Mouse (Mus musculus) forebrain, embryonic 15.5 days (tissue): ENCODE data around the gene Nif3l1. TPM values are rescaled to one million over a fixed set of nuclear protein-coding genes. Genes with fewer than 3 reads are reported as not detected.

ENCODE experiments used
- ATAC-seq: fragments of 200-750 bp; cut with Nextera tagmentation; replicated peaks from 2 replicates; pipeline ENCODE4 v1.8.0; 2017; ENCODE audit warnings: mild to moderate bottlenecking, moderate TSS enrichment, moderate library complexity
- H3K27ac ChIP-seq: fragments of 300-500 bp; sonication (generic); replicated peaks from 2 replicates; pipeline ENCODE4 v1.5.1; 2015; ENCODE audit warnings: mild to moderate bottlenecking, inconsistent platforms
- H3K27me3 ChIP-seq: fragments of 300-500 bp; sonication (generic); 2 replicates; pipeline ENCODE4 v1.6.1; 2015; ENCODE audit warnings: inconsistent platforms
- H3K36me3 ChIP-seq: fragments of 300-500 bp; sonication (generic); 2 replicates; pipeline ENCODE4 v1.6.1; 2015; ENCODE audit warnings: mild to moderate bottlenecking, inconsistent platforms
- H3K4me1 ChIP-seq: fragments of 300-500 bp; sonication (generic); 2 replicates; pipeline ENCODE4 v1.6.1; 2015; ENCODE audit warnings: inconsistent platforms
- H3K4me2 ChIP-seq: fragments of 300-500 bp; sonication (generic); replicated peaks from 2 replicates; pipeline ENCODE4 v1.6.1; 2015; ENCODE audit warnings: mild to moderate bottlenecking, inconsistent platforms
- H3K4me3 ChIP-seq: fragments of 300-500 bp; sonication (generic); 2 replicates; pipeline ENCODE4 v1.5.1; 2015; ENCODE audit warnings: mild to moderate bottlenecking, inconsistent platforms
- H3K9ac ChIP-seq: fragments of 300-500 bp; sonication (generic); replicated peaks from 2 replicates; pipeline ENCODE4 v1.6.1; 2015; ENCODE audit warnings: mild to moderate bottlenecking, inconsistent platforms
- H3K9me3 ChIP-seq: fragments of 300-500 bp; sonication (generic); 2 replicates; pipeline ENCODE4 v1.6.1; 2016; ENCODE audit warnings: inconsistent platforms
- WGBS: fragments of 180-500 bp; shearing (Covaris S2); methylation state at CpG from one replicate; pipeline ENCODE4 v1.1.7; 2015; ENCODE audit warnings: mixed read lengths; 5-methylcytosine and 5-hydroxymethylcytosine counted together
- polyA plus RNA-seq: library from polyadenylated mRNA; unstranded; fragments of >200 nt; fragmentation: Nextera tagmentation; extraction: Ambion mirVana; gene quantifications from 2 replicates; pipeline ENCODE4 v1.2.1, GENCODE M21; 2015

Nif3l1 gene
- polyA plus RNA-seq, 1 experiment from 2014 or later, result 65.4 TPM

- H3K27me3 ChIP-seq, result no peaks in the 10 kb centered on the region
- WGBS, result 98% methylated on average over 3 of the region's 3 CpGs
- H3K36me3 ChIP-seq, result peaks cover 86% of the 10 kb centered on the region
- H3K9me3 ChIP-seq, result no peaks in the 10 kb centered on the region
- ATAC-seq, result no peak
- H3K4me3 ChIP-seq, result no peak overlapping the region
- H3K4me2 ChIP-seq, result no peak overlapping the region
- no peak overlapping the region for H3K27ac ChIP-seq
- H3K4me1 ChIP-seq, result no peaks in the 10 kb centered on the region
- H3K9ac ChIP-seq, result no peak overlapping the region
Observed at GRCm38 (mm10) chr1:58460566-58460965, 15.6 kb downstream of the Nif3l1 start.

GRCm38 (mm10) chr1:58463935-58464334 is 19.0 kb downstream of the Nif3l1 start:
- no peaks in the 10 kb centered on the region for H3K4me1 ChIP-seq
- no peaks in the 10 kb centered on the region for H3K9me3 ChIP-seq
- no peaks in the 10 kb centered on the region for H3K27me3 ChIP-seq
- H3K4me2 ChIP-seq, result no peak overlapping the region
- peaks cover 69% of the 10 kb centered on the region for H3K36me3 ChIP-seq
- H3K4me3 ChIP-seq, result no peak overlapping the region
- no peak overlapping the region for H3K9ac ChIP-seq
- ATAC-seq, result no peak
- H3K27ac ChIP-seq, result no peak overlapping the region
- WGBS, result 88% methylated on average over 2 of the region's 2 CpGs

GRCm38 (mm10) chr1:58465042-58465441 is 20.1 kb downstream of the Nif3l1 start:
- Histone ChIP-seq H3K4me1 (no peaks in the 10 kb centered on the region), H3K36me3 (peaks cover 73% of the 10 kb centered on the region), H3K9ac (no peak overlapping the region), H3K9me3 (no peaks in the 10 kb centered on the region), H3K27ac (no peak overlapping the region), H3K4me3 (no peak overlapping the region), H3K27me3 (no peaks in the 10 kb centered on the region), H3K4me2 (no peak overlapping the region)
- ATAC-seq, result no peak
- 89% methylated on average over 4 of the region's 4 CpGs for WGBS

DNA sequence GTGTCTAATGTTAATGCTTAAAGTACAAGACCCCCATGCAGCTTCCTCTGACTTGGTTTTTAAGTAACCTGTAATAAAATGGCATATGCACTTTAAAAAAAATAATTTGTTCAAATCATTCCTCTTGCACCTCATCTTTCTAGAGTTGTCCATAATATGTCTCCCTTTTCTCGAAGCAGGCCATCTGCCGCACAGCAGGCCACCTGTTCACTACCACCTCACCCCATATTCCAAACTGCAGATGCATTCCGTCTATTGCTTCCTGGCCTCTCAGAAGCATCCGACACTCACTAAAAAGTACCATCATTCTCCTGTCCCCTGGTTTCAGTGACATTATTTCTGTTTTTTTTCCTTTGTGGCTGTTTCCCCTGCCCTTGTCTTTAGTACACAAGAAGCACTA is 20.6 kb downstream of the Nif3l1 start:
- Histone ChIP-seq H3K27ac (no peak overlapping the region), H3K36me3 (peaks cover 74% of the 10 kb centered on the region), H3K9me3 (no peaks in the 10 kb centered on the region), H3K4me1 (no peaks in the 10 kb centered on the region), H3K27me3 (no peaks in the 10 kb centered on the region), H3K4me3 (no peak overlapping the region), H3K4me2 (no peak overlapping the region), H3K9ac (no peak overlapping the region)
- no peak for ATAC-seq
- 93% methylated on average over 4 of the region's 4 CpGs for WGBS

DNA sequence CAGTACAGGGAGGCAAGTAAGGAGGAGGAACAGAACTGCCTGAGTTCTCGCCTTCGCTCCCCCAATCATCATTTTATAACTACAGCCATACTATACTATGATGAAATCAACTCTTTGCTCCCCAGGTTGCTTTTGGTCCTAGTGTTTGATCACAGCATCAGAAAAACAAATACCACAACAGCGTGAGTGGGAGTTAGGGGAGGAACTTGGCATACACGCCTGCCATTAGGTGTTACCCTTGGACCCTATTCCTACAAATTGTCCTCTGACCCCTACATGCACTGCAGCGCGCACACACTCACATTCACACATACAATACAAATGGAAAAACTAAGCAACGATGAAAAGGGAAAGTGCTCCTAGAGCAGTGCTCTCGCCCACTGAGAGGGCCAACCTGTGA is 30.7 kb downstream of the Nif3l1 start:
- Histone ChIP-seq H3K9ac (no peak overlapping the region), H3K27ac (no peak overlapping the region), H3K27me3 (no peaks in the 10 kb centered on the region), H3K4me3 (no peak overlapping the region), H3K4me1 (no peaks in the 10 kb centered on the region), H3K9me3 (no peaks in the 10 kb centered on the region), H3K4me2 (no peak overlapping the region), H3K36me3 (peaks cover 81% of the 10 kb centered on the region)
- ATAC-seq, result no peak
- 98% methylated on average over 8 of the region's 8 CpGs for WGBS

DNA sequence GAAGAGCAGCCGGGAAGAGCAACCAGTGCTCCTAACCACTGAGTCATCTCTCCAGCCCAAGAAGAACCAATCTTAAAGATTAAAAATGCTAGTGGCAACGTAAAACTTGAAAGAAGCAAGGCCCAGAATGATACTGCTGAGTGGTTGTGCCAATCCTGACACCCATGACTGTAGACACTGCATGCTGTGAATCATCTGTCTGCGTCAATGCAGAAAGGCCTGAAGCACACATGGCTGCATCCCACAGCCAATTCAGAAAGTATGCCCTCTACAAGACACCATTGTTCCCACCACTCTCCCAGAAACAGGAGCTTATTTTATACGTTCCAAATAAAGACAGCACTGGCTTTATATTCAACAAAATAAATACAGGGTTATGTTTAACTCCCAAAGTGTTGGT is 37.7 kb downstream of the Nif3l1 start:
- Histone ChIP-seq H3K27me3 (no peaks in the 10 kb centered on the region), H3K4me3 (no peak overlapping the region), H3K36me3 (peaks cover 73% of the 10 kb centered on the region), H3K9me3 (no peaks in the 10 kb centered on the region), H3K27ac (no peak overlapping the region), H3K9ac (no peak overlapping the region), H3K4me1 (no peaks in the 10 kb centered on the region), H3K4me2 (no peak overlapping the region)
- ATAC-seq, result no peak
- WGBS, result 95% methylated on average over 4 of the region's 4 CpGs

GRCm38 (mm10) chr1:58495603-58496002 is 50.7 kb downstream of the Nif3l1 start:
- Histone ChIP-seq H3K27me3 (no peaks in the 10 kb centered on the region), H3K9ac (no peak overlapping the region), H3K4me1 (no peaks in the 10 kb centered on the region), H3K4me2 (no peak overlapping the region), H3K4me3 (no peak overlapping the region), H3K36me3 (peaks cover 76% of the 10 kb centered on the region), H3K9me3 (no peaks in the 10 kb centered on the region), H3K27ac (no peak overlapping the region)
- ATAC-seq, result no peak
- 91% methylated on average over 6 of the region's 6 CpGs for WGBS

DNA sequence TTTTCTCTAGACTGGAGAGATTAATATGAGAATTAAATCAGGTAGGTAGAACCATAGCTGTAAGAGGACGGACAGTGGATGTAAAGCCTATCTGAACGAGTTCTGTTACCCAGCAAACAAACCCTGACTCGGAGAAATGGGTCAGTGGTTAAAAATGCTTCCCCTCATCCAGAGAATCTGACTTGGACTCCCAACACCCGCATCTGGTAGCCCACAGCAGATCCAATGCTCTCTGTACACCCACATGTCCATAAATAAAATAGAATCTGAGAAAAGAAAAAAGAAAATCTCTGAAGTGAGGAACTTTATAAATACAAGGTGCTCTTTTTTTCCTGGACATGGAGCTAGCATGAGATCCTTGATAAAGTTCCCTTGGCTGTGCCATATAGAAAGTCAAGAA is 52.7 kb downstream of the Nif3l1 start:
- Histone ChIP-seq H3K9ac (no peak overlapping the region), H3K4me1 (no peaks in the 10 kb centered on the region), H3K4me3 (no peak overlapping the region), H3K36me3 (peaks cover 60% of the 10 kb centered on the region), H3K27me3 (no peaks in the 10 kb centered on the region), H3K4me2 (no peak overlapping the region), H3K27ac (no peak overlapping the region), H3K9me3 (no peaks in the 10 kb centered on the region)
- 97% methylated on average over 4 of the region's 4 CpGs for WGBS
- ATAC-seq, result no peak

DNA sequence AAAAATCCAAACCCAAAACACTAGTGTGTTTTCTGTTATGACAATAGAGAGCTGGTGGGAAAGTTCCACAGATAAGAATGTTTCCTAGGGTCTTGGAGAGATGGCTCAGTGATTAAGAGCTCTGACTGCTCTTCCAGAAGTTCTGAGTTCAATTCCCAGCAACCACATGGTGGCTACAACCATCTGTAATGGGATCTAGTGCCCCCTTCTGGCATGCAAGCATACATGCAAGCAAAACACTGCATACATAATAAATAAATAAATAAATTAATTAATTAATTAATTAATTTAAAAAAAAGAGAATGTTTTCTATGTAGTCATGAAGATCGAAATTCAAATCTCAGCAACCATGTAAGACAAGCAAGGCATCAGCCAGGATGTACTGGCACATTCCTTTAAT is 53.8 kb downstream of the Nif3l1 start:
- Histone ChIP-seq H3K27ac (no peak overlapping the region), H3K4me2 (no peak overlapping the region), H3K4me1 (peaks cover 8% of the 10 kb centered on the region), H3K4me3 (no peak overlapping the region), H3K36me3 (peaks cover 50% of the 10 kb centered on the region), H3K27me3 (no peaks in the 10 kb centered on the region), H3K9me3 (no peaks in the 10 kb centered on the region), H3K9ac (no peak overlapping the region)
- no peak for ATAC-seq
- WGBS, result 94% methylated on average over 1 of the region's 1 CpGs

- Histone ChIP-seq H3K9ac (no peak overlapping the region), H3K27ac (no peak overlapping the region), H3K4me3 (peak overlapping the region; percentile 81; the same call in 1 of the 2 replicates), H3K4me2 (peak overlapping the region; percentile 89; the same call in 1 of the 2 replicates), H3K27me3 (no peaks in the 10 kb centered on the region), H3K4me1 (peaks cover 19% of the 10 kb centered on the region), H3K9me3 (peaks cover 13% of the 10 kb centered on the region; the same call in 1 of the 2 replicates), H3K36me3 (peaks cover 30% of the 10 kb centered on the region)
- ATAC-seq, result no peak
Observed at GRCm38 (mm10) chr1:58503134-58503533, 58.2 kb downstream of the Nif3l1 start.

- 27% methylated on average over 9 of the region's 9 CpGs for WGBS
- H3K27me3 ChIP-seq, result no peaks in the 10 kb centered on the region
- H3K4me1 ChIP-seq, result peaks cover 19% of the 10 kb centered on the region
- peak overlapping the region; percentile 89 for H3K4me2 ChIP-seq
- peak overlapping the region; percentile 81 for H3K4me3 ChIP-seq
- H3K9me3 ChIP-seq, result peaks cover 15% of the 10 kb centered on the region; the same call in 1 of the 2 replicates
- H3K27ac ChIP-seq, result peak overlapping the region; percentile 79
- peaks cover 30% of the 10 kb centered on the region for H3K36me3 ChIP-seq
- ATAC-seq, result no peak
- H3K9ac ChIP-seq, result peak overlapping the region; percentile 86
Observed at GRCm38 (mm10) chr1:58503793-58504370, 58.9 kb downstream of the Nif3l1 start.

- H3K4me3 ChIP-seq, result peak within 1 kb of the TSS; percentile 81
- under 1% methylated on average over 64 of the region's 64 CpGs for WGBS
- peaks cover 25% of the 10 kb centered on the region for H3K36me3 ChIP-seq
- H3K4me2 ChIP-seq, result peak within 1 kb of the TSS; percentile 89
- H3K27ac ChIP-seq, result peak within 1 kb of the TSS; percentile 79
- H3K4me1 ChIP-seq, result peaks cover 19% of the 10 kb centered on the region
- H3K9me3 ChIP-seq, result peaks cover 18% of the 10 kb centered on the region; the same call in 1 of the 2 replicates
- ATAC-seq, result peak; percentile 100
- no peaks in the 10 kb centered on the region for H3K27me3 ChIP-seq
- H3K9ac ChIP-seq, result peak within 1 kb of the TSS; percentile 86
Observed at GRCm38 (mm10) chr1:58504577-58505254, 59.8 kb downstream of the Nif3l1 start, which contains the start of gene Orc2. TSS of gene Orc2 (minus strand) at chr1:58505109.
